Mouse (Mus musculus) ES-Bruce4 (cell line): Measurements from ENCODE around the gene Cct6b. TPM values are rescaled to one million over a fixed set of nuclear protein-coding genes. Genes with fewer than 3 reads are reported as not detected.

Experiments used
- H3K27ac ChIP-seq: 2 replicates; pipeline ENCODE4 v1.5.1; 2012; ENCODE audit warnings: low read length, inconsistent platforms; ENCODE audit not compliant: insufficient read depth
- H3K27me3 ChIP-seq: 2 replicates; pipeline ENCODE4 v1.6.1; 2012; ENCODE audit warnings: mild to moderate bottlenecking, low read length, inconsistent platforms; ENCODE audit not compliant: control insufficient read depth, poor library complexity, insufficient read depth, severe bottlenecking
- H3K36me3 ChIP-seq: 2 replicates; pipeline ENCODE4 v1.6.1; 2012; ENCODE audit warnings: inconsistent platforms, mild to moderate bottlenecking, low read length, moderate library complexity; ENCODE audit not compliant: control insufficient read depth, poor library complexity, insufficient read depth, severe bottlenecking
- H3K4me1 ChIP-seq: one replicate; pipeline ENCODE4 v1.8.1; 2011; ENCODE audit warnings: low read length; ENCODE audit not compliant: control insufficient read depth, insufficient read depth
- H3K4me3 ChIP-seq: 2 replicates; pipeline ENCODE4 v1.5.1; 2011; ENCODE audit warnings: low read depth, mild to moderate bottlenecking, low read length
- H3K9ac ChIP-seq: 2 replicates; pipeline ENCODE4 v1.6.1; 2012; ENCODE audit warnings: low read depth, mild to moderate bottlenecking, inconsistent platforms; ENCODE audit not compliant: poor library complexity, severe bottlenecking
- H3K9me3 ChIP-seq: replicated peaks from 2 replicates; pipeline ENCODE4 v1.6.1; 2012; ENCODE audit warnings: mild to moderate bottlenecking, low read length, inconsistent platforms; ENCODE audit not compliant: control insufficient read depth, poor library complexity, insufficient read depth, severe bottlenecking
- CTCF ChIP-seq: IDR thresholded peaks from one replicate; pipeline ENCODE4 v1.8.1; 2011; ENCODE audit warnings: low read depth, low read length
- EP300 ChIP-seq: IDR thresholded peaks from 2 replicates; pipeline ENCODE4 v1.6.1; 2011; ENCODE audit warnings: low read depth, low read length; ENCODE audit not compliant: insufficient read depth
- POLR2A ChIP-seq: IDR thresholded peaks from one replicate; pipeline ENCODE4 v1.8.1; 2011; ENCODE audit warnings: low read length; ENCODE audit not compliant: insufficient read depth
- polyA plus RNA-seq: library from polyadenylated mRNA; stranded (reverse); fragments of >200 nt; gene quantifications from 2 replicates; pipeline ENCODE4 v1.2.4, GENCODE M21; 2011; ENCODE audit warnings: low read depth; ENCODE audit not compliant: missing spikeins, insufficient read depth, insufficient read length

The Cct6b gene
- polyA plus RNA-seq, 1 experiment: 1.6 TPM

- Histone ChIP-seq H3K4me3 (no peak overlapping the region), H3K9ac (no peak overlapping the region), H3K27ac (peak overlapping the region; percentile 36; the same call in 1 of the 2 replicates), H3K27me3 (no peaks in the 10 kb centered on the region), H3K36me3 (no peaks in the 10 kb centered on the region), H3K4me1 (peaks cover 4% of the 10 kb centered on the region), H3K9me3 (no peaks in the 10 kb centered on the region)
- no peak for TF ChIP-seq EP300
- TF ChIP-seq CTCF: no peak
- no peak for TF ChIP-seq POLR2A
Measured at GRCm38 (mm10) chr11:82752349-82753115, 11.6 kb downstream of the Cct6b start.

GRCm38 (mm10) chr11:82746857-82747366 is 17.2 kb downstream of the Cct6b start:
- Histone ChIP-seq H3K9ac (no peak overlapping the region), H3K4me1 (peaks cover 4% of the 10 kb centered on the region), H3K9me3 (no peaks in the 10 kb centered on the region), H3K27me3 (no peaks in the 10 kb centered on the region), H3K36me3 (no peaks in the 10 kb centered on the region), H3K27ac (no peak overlapping the region), H3K4me3 (no peak overlapping the region)
- TF ChIP-seq POLR2A (no peak), CTCF (no peak), EP300 (no peak)

DNA sequence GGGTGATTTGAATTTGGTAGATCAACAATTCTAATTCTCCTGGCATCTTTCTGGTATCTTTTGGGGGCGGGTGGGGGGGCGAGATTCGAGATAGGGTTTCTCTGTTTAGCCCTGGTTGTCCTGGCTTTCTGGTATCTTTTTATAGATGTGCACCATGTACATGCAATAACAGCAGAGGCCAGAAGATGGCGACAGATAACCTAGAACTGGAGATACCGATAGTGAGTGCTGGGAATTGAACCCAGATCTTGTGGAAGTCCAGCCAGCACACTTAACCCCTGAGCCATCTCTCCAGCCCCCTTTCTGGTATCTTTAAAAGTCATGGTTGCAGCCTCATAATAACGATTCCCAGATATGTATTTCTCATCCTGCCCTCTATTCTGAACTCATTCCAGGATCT is 18.0 kb downstream of the Cct6b start:
- Histone ChIP-seq H3K27ac (no peak overlapping the region), H3K36me3 (no peaks in the 10 kb centered on the region), H3K9me3 (no peaks in the 10 kb centered on the region), H3K9ac (no peak overlapping the region), H3K27me3 (no peaks in the 10 kb centered on the region), H3K4me1 (peaks cover 1% of the 10 kb centered on the region), H3K4me3 (no peak overlapping the region)
- TF ChIP-seq CTCF (peak; percentile 29), EP300 (no peak)

GRCm38 (mm10) chr11:82739006-82739405 is 25.1 kb downstream of the Cct6b start:
- TF ChIP-seq POLR2A (no peak), CTCF (no peak), EP300 (no peak)

DNA sequence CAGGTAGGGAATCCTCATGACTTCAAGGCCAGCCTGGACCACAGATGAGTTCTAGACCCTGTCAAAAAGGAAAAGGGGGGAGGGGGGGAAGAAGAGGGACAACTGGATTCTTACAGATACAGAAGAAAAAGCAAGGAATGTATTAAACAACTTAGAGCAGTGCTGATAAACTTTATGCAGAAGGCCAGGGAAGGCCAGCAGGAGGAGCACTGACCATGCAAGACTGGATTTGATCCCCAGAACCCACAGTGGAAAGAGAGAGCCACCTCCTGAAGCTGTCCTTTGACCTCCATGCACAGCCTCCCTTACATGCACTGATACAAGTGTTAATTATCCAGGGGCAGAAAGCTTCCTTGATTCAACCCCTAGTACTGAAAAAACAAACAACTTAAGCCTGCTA is 29.9 kb downstream of the Cct6b start:
- Histone ChIP-seq H3K27me3 (no peaks in the 10 kb centered on the region), H3K9me3 (no peaks in the 10 kb centered on the region), H3K27ac (no peak overlapping the region), H3K4me3 (no peak overlapping the region), H3K36me3 (no peaks in the 10 kb centered on the region), H3K4me1 (no peaks in the 10 kb centered on the region), H3K9ac (no peak overlapping the region)
- TF ChIP-seq POLR2A (no peak), EP300 (no peak), CTCF (peak; percentile 2)

More at GRCm38 (mm10) chr11:82739006-82739405, 25.1 kb downstream of the Cct6b start:
- no peak overlapping the region for H3K27ac ChIP-seq
- no peak overlapping the region for H3K9ac ChIP-seq
- no peaks in the 10 kb centered on the region for H3K9me3 ChIP-seq
- H3K4me3 ChIP-seq: no peak overlapping the region
- no peaks in the 10 kb centered on the region for H3K27me3 ChIP-seq
- H3K36me3 ChIP-seq: no peaks in the 10 kb centered on the region
- no peaks in the 10 kb centered on the region for H3K4me1 ChIP-seq

DNA sequence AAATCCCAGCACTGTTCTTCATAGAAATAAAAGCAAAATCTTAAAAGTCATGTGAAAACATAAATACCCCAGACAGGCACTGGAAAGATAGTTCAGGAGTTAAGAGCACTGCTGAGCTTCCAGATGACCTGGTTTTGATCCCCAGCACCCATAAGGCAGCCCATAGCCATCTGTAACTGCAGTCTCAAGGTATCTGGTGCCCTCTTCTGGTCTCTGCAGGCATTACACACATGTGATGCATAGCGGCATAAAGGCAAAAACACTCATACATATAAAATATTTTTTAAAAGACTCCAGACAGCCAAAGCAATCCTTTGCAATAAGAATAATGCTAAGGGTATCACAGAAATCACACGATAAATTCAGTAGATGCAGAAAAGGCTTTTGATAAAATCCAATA is 37.3 kb downstream of the Cct6b start:
- Histone ChIP-seq H3K9me3 (no peaks in the 10 kb centered on the region), H3K27ac (no peak overlapping the region), H3K9ac (no peak overlapping the region), H3K36me3 (no peaks in the 10 kb centered on the region), H3K4me3 (no peak overlapping the region), H3K27me3 (no peaks in the 10 kb centered on the region), H3K4me1 (no peaks in the 10 kb centered on the region)
- TF ChIP-seq POLR2A (no peak), EP300 (no peak), CTCF (peak; percentile 49)
